Mouse (Mus musculus) inflammation-experienced regulatory T-cells, adult 16 weeks (primary cell): ENCODE results near the gene Brca1. TPM values are rescaled to one million over a fixed set of nuclear protein-coding genes. Genes with fewer than 3 reads are reported as not detected.

Source experiments
- polyA plus RNA-seq: library from polyadenylated mRNA; unstranded; fragments of 100-300 nt; shearing (Covaris generic); gene quantifications from one replicate; pipeline ENCODE4 v1.2.1, GENCODE M21; 2017

Brca1 gene
- 3.8 TPM for polyA plus RNA-seq

GRCm38 (mm10) chr11:101551751-101552475, at the start of gene Brca1, which contains the start of gene Nbr1:
TSS of gene Brca1 (minus strand) at chr11:101551955.
TSS of gene Nbr1 (plus strand) at chr11:101552149.

GRCm38 (mm10) chr11:101599156-101599555, 47.4 kb upstream of the Brca1 start, which contains the start of gene Gm11634:
TSS of gene Gm11634 (minus strand) at chr11:101599256.

GRCm38 (mm10) chr11:101582054-101583035, 30.6 kb upstream of the Brca1 start, which contains the start of gene Tmem106a:
TSS of gene Tmem106a (plus strand) at chr11:101582242.

GRCm38 (mm10) chr11:101465869-101466551, 85.7 kb downstream of the Brca1 start, which contains the start of gene Vat1:
TSS of gene Vat1 (minus strand) at chr11:101466230.

DNA sequence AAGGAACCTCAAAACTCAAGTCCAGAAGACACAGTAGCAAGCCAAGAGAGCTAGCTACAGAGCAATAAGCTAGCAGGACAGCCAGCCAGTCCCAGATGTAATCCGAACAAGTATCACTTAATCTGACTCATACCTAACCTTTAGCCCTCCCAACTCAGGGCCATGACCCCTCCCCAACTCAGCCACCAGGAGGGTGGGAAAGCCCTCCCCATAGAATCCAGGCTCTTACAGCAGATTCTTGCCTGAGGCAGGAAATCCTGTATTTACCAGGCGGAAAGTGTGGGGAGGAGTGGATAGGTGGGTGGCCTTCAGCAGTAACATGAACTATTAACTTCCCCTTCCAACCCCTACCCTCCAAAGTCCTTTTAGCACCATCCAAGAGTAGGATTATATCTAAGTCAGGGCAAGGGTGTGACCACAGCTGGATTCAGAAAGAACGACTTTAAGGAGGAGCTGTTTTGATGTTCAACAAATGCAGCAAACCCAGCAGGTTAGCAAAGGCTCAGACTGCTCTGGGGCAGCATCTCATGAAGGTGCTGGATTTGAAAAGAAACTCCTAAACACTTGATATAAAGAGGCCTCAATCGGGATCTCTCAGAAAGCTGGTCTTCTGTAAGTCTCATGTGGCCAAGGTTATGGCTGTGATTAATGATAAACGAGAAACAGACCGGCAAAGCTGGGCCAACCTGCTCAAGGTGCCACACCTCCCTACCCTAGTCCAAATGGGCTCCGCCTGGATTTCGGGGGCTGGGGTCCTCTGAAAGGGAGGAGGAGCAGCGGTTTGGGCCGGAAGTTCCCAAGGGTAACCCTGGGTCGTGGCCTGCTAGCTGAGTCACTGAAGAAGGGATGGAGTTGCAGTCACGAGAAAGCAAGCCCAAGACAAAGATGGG, 87.3 kb downstream of the Brca1 start, which contains the start of gene Rnd2:
TSS of gene Rnd2 (plus strand) at position 789 of the 890 bp plus-strand sequence.

GRCm38 (mm10) chr11:101448274-101448746, 103.4 kb downstream of the Brca1 start, which contains the start of gene Ifi35:
TSS of gene Ifi35 (plus strand) at chr11:101448407.

GRCm38 (mm10) chr11:101442127-101442693, 109.5 kb downstream of the Brca1 start, which contains the start of gene Rpl27:
TSS of gene Rpl27 (plus strand) at chr11:101442298.

Other genes with a start within 250 kb of the Brca1 start
- gene Becn1, start 249.7 kb downstream of the Brca1 start, polyA plus RNA-seq = 231 TPM
- gene Psme3, start 235.7 kb downstream of the Brca1 start, polyA plus RNA-seq = 169 TPM
- 3.2 TPM for gene Aoc2, start 226.9 kb downstream of the Brca1 start, polyA plus RNA-seq
- not detected for gene Aoc3, start 221.3 kb downstream of the Brca1 start, polyA plus RNA-seq
- not detected for gene G6pc, start 184.4 kb downstream of the Brca1 start, polyA plus RNA-seq
- gene Aarsd1, start 134.3 kb downstream of the Brca1 start, polyA plus RNA-seq = 48.9 TPM
- gene Gm27029, start 127.2 kb downstream of the Brca1 start, polyA plus RNA-seq = 0.45 TPM
- gene Rundc1, start 126.9 kb downstream of the Brca1 start, polyA plus RNA-seq = 13.4 TPM
- gene Ptges3l, start 126.6 kb downstream of the Brca1 start, polyA plus RNA-seq = 1.7 TPM
- gene Rpl27, start 109.7 kb downstream of the Brca1 start, polyA plus RNA-seq = 299 TPM
- gene Ifi35, start 103.5 kb downstream of the Brca1 start, polyA plus RNA-seq = 186 TPM
- not detected for gene Rnd2, start 87.0 kb downstream of the Brca1 start, polyA plus RNA-seq
- 0.34 TPM for gene Vat1, start 85.7 kb downstream of the Brca1 start, polyA plus RNA-seq
- gene Nbr1, start 194 bp upstream of the Brca1 start, polyA plus RNA-seq = 152 TPM
- 16.7 TPM for gene Tmem106a, start 30.3 kb upstream of the Brca1 start, polyA plus RNA-seq
- not detected for gene Gm11634, start 47.3 kb upstream of the Brca1 start, polyA plus RNA-seq
- 85.4 TPM for gene Rdm1, start 75.2 kb upstream of the Brca1 start, polyA plus RNA-seq
- 1.5 TPM for gene Arl4d, start 113.6 kb upstream of the Brca1 start, polyA plus RNA-seq
- 64.5 TPM for gene Dhx8, start 181.0 kb upstream of the Brca1 start, polyA plus RNA-seq
- gene Etv4, start 233.4 kb upstream of the Brca1 start, polyA plus RNA-seq = not detected